Mouse (Mus musculus): ENCODE results near the gene Rpe. TPM values are rescaled to one million over a fixed set of nuclear protein-coding genes. Genes with fewer than 3 reads are reported as not detected.
"Not testable (repeated sequence)": the region's sequence is repeated elsewhere in the genome, so short reads cannot be mapped to it uniquely, and the experiment has no call there.

The Rpe gene
- polyA plus RNA-seq, 1 experiment from 2014 or later: 48.6 TPM

GRCm38 (mm10) chr1:66691772-66692171 lies 8.9 kb upstream of the Rpe start:
- no peaks in the 10 kb centered on the region for H3K9me3 ChIP-seq (ENCODE audit: control insufficient read depth, low read length)
- no peak for ATAC-seq (ENCODE audit: low read depth)
- no peak overlapping the region for H3K4me2 ChIP-seq (ENCODE audit: low read depth, low read length)
- no peaks in the 10 kb centered on the region for H3K36me3 ChIP-seq (ENCODE audit: control insufficient read depth, insufficient read depth, low read length)
- no peak overlapping the region for H3K27ac ChIP-seq (replicated peaks; ENCODE audit: low read depth, low read length)
- DNase-seq (ENCODE audit: low spot score): no peak
- H3K9ac ChIP-seq (ENCODE audit: low read depth, low read length): no peak overlapping the region
- H3K4me3 ChIP-seq (ENCODE audit: low read depth, low read length): no peak overlapping the region
- no peaks in the 10 kb centered on the region for H3K4me1 ChIP-seq (ENCODE audit: control insufficient read depth, insufficient read depth, low read length)
- H3K27me3 ChIP-seq (replicated peaks; ENCODE audit: control insufficient read depth, insufficient read depth, low read length): no peaks in the 10 kb centered on the region
- WGBS: 62% methylated on average over 3 of the region's 3 CpGs

GRCm38 (mm10) chr1:66692308-66692707 lies 8.3 kb upstream of the Rpe start:
- WGBS: 53% methylated on average over 1 of the region's 1 CpGs
- ATAC-seq (ENCODE audit: low read depth): no peak
- no peaks in the 10 kb centered on the region for H3K9me3 ChIP-seq (ENCODE audit: control insufficient read depth, low read length)

GRCm38 (mm10) chr1:66692780-66693392 lies 7.7 kb upstream of the Rpe start:
- no peak overlapping the region for H3K4me3 ChIP-seq (ENCODE audit: low read depth, low read length)
- no peaks in the 10 kb centered on the region for H3K27me3 ChIP-seq (replicated peaks; ENCODE audit: control insufficient read depth, insufficient read depth, low read length)
- DNase-seq (ENCODE audit: low spot score) (no peak), ATAC-seq (ENCODE audit: low read depth) (no peak)
- H3K4me2 ChIP-seq (ENCODE audit: low read depth, low read length): no peak overlapping the region
- no peaks in the 10 kb centered on the region for H3K36me3 ChIP-seq (ENCODE audit: control insufficient read depth, insufficient read depth, low read length)
- H3K27ac ChIP-seq (replicated peaks; ENCODE audit: low read depth, low read length): no peak overlapping the region
- no peaks in the 10 kb centered on the region for H3K9me3 ChIP-seq (ENCODE audit: control insufficient read depth, low read length)
- 75% methylated on average over 8 of the region's 8 CpGs for WGBS
- H3K9ac ChIP-seq (ENCODE audit: low read depth, low read length): no peak overlapping the region
- no peaks in the 10 kb centered on the region for H3K4me1 ChIP-seq (ENCODE audit: control insufficient read depth, insufficient read depth, low read length)

More at GRCm38 (mm10) chr1:66692308-66692707, 8.3 kb upstream of the Rpe start:
- no peak overlapping the region for H3K4me2 ChIP-seq (ENCODE audit: low read depth, low read length)
- H3K4me3 ChIP-seq (ENCODE audit: low read depth, low read length): no peak overlapping the region
- DNase-seq (ENCODE audit: low spot score): no peak
- no peak overlapping the region for H3K27ac ChIP-seq (replicated peaks; ENCODE audit: low read depth, low read length)
- H3K4me1 ChIP-seq (ENCODE audit: control insufficient read depth, insufficient read depth, low read length): no peaks in the 10 kb centered on the region
- no peaks in the 10 kb centered on the region for H3K36me3 ChIP-seq (ENCODE audit: control insufficient read depth, insufficient read depth, low read length)
- no peaks in the 10 kb centered on the region for H3K27me3 ChIP-seq (replicated peaks; ENCODE audit: control insufficient read depth, insufficient read depth, low read length)
- H3K9ac ChIP-seq (ENCODE audit: low read depth, low read length): no peak overlapping the region

- H3K9ac ChIP-seq (ENCODE audit: low read depth, low read length): no peak overlapping the region
- DNase-seq (ENCODE audit: low spot score): no peak
- no peak overlapping the region for H3K4me2 ChIP-seq (ENCODE audit: low read depth, low read length)
- no peaks in the 10 kb centered on the region for H3K27me3 ChIP-seq (replicated peaks; ENCODE audit: control insufficient read depth, insufficient read depth, low read length)
- H3K36me3 ChIP-seq (ENCODE audit: control insufficient read depth, insufficient read depth, low read length): no peaks in the 10 kb centered on the region
- no peak overlapping the region for H3K4me3 ChIP-seq (ENCODE audit: low read depth, low read length)
- H3K27ac ChIP-seq (replicated peaks; ENCODE audit: low read depth, low read length): no peak overlapping the region
- no peak for ATAC-seq (ENCODE audit: low read depth)
- H3K9me3 ChIP-seq (ENCODE audit: control insufficient read depth, low read length): no peaks in the 10 kb centered on the region
- 66% methylated on average over 5 of the region's 5 CpGs for WGBS
- no peaks in the 10 kb centered on the region for H3K4me1 ChIP-seq (ENCODE audit: control insufficient read depth, insufficient read depth, low read length)
These were observed 6.4 kb upstream of the Rpe start for GRCm38 (mm10) chr1:66694266-66694665.

- no peak overlapping the region for H3K4me3 ChIP-seq (ENCODE audit: low read depth, low read length)
- H3K4me2 ChIP-seq (ENCODE audit: low read depth, low read length): no peak overlapping the region
- no peaks in the 10 kb centered on the region for H3K27me3 ChIP-seq (replicated peaks; ENCODE audit: control insufficient read depth, insufficient read depth, low read length)
- H3K4me1 ChIP-seq (ENCODE audit: control insufficient read depth, insufficient read depth, low read length): no peaks in the 10 kb centered on the region
- no peaks in the 10 kb centered on the region for H3K9me3 ChIP-seq (ENCODE audit: control insufficient read depth, low read length)
- ATAC-seq (ENCODE audit: low read depth) (no peak), DNase-seq (ENCODE audit: low spot score) (no peak)
- WGBS: 68% methylated on average over 7 of the region's 7 CpGs
- no peak overlapping the region for H3K27ac ChIP-seq (replicated peaks; ENCODE audit: low read depth, low read length)
- H3K9ac ChIP-seq (ENCODE audit: low read depth, low read length): no peak overlapping the region
- H3K36me3 ChIP-seq (ENCODE audit: control insufficient read depth, insufficient read depth, low read length): no peaks in the 10 kb centered on the region
These were observed 5.3 kb upstream of the Rpe start for GRCm38 (mm10) chr1:66695296-66695695.

GRCm38 (mm10) chr1:66699630-66700029 lies 1.0 kb upstream of the Rpe start:
- 84% methylated on average over 10 of the region's 10 CpGs for WGBS
- not testable (repeated sequence) for H3K36me3 ChIP-seq (ENCODE audit: control insufficient read depth, insufficient read depth, low read length); H3K9ac ChIP-seq (ENCODE audit: low read depth, low read length); H3K4me2 ChIP-seq (ENCODE audit: low read depth, low read length); H3K27me3 ChIP-seq (replicated peaks; ENCODE audit: control insufficient read depth, insufficient read depth, low read length); H3K4me1 ChIP-seq (ENCODE audit: control insufficient read depth, insufficient read depth, low read length); DNase-seq (ENCODE audit: low spot score); H3K9me3 ChIP-seq (ENCODE audit: control insufficient read depth, low read length); H3K4me3 ChIP-seq (ENCODE audit: low read depth, low read length); ATAC-seq (ENCODE audit: low read depth); H3K27ac ChIP-seq (replicated peaks; ENCODE audit: low read depth, low read length)

GRCm38 (mm10) chr1:66700149-66700692 lies 410 bp upstream of the Rpe start:
- Histone ChIP-seq H3K36me3 (ENCODE audit: control insufficient read depth, insufficient read depth, low read length) (no peaks in the 10 kb centered on the region), H3K9ac (ENCODE audit: low read depth, low read length) (no peak overlapping the region), H3K4me2 (ENCODE audit: low read depth, low read length) (peak overlapping the region; percentile 67), H3K27me3 (replicated peaks; ENCODE audit: control insufficient read depth, insufficient read depth, low read length) (no peaks in the 10 kb centered on the region), H3K9me3 (ENCODE audit: control insufficient read depth, low read length) (no peaks in the 10 kb centered on the region), H3K27ac (replicated peaks; ENCODE audit: low read depth, low read length) (no peak overlapping the region), H3K4me1 (ENCODE audit: control insufficient read depth, insufficient read depth, low read length) (peaks cover 9% of the 10 kb centered on the region), H3K4me3 (ENCODE audit: low read depth, low read length) (peak overlapping the region; percentile 86)
- ATAC-seq (ENCODE audit: low read depth): no peak; the same call in 1 of the 2 replicates
- DNase-seq (ENCODE audit: low spot score): no peak
- 47% methylated on average over 5 of the region's 5 CpGs for WGBS

- Histone ChIP-seq H3K9me3 (ENCODE audit: control insufficient read depth, low read length) (no peaks in the 10 kb centered on the region), H3K4me3 (ENCODE audit: low read depth, low read length) (peak overlapping the region; percentile 86), H3K4me1 (ENCODE audit: control insufficient read depth, insufficient read depth, low read length) (peaks cover 9% of the 10 kb centered on the region), H3K27me3 (replicated peaks; ENCODE audit: control insufficient read depth, insufficient read depth, low read length) (no peaks in the 10 kb centered on the region), H3K36me3 (ENCODE audit: control insufficient read depth, insufficient read depth, low read length) (peaks cover 3% of the 10 kb centered on the region; the same call in 1 of the 2 replicates), H3K9ac (ENCODE audit: low read depth, low read length) (peak overlapping the region; percentile 84), H3K27ac (replicated peaks; ENCODE audit: low read depth, low read length) (no peak overlapping the region; the same call in 1 of the 2 replicates), H3K4me2 (ENCODE audit: low read depth, low read length) (peak overlapping the region; percentile 67)
- WGBS: 22% methylated on average over 2 of the region's 2 CpGs
- DNase-seq (ENCODE audit: low spot score) (no peak), ATAC-seq (ENCODE audit: low read depth) (no peak)
These were observed 927 bp downstream of the Rpe start for GRCm38 (mm10) chr1:66701576-66701940.

Data from embryonic facial prominence, embryonic 14.5 days (tissue).